Mouse (Mus musculus) CH12.LX (cell line): ENCODE data around the gene Stard7. TPM values are rescaled to one million over a fixed set of nuclear protein-coding genes. Genes with fewer than 3 reads are reported as not detected.

ENCODE experiments used
- DNase-seq: peaks from one replicate; pipeline ENCODE4 v3.0.0-alpha.2; 2013; ENCODE audit errors: extremely low read depth
- H3K27ac ChIP-seq: 2 replicates; pipeline ENCODE4 v1.5.1; 2012; ENCODE audit warnings: low read depth, mild to moderate bottlenecking, control low read depth, moderate library complexity; ENCODE audit not compliant: insufficient read depth
- H3K27me3 ChIP-seq: replicated peaks from 2 replicates; pipeline ENCODE3; 2012; ENCODE audit warnings: inconsistent platforms
- H3K36me3 ChIP-seq, 2 experiments: replicated peaks in 1 of 2; 2 replicates each; pipeline versions ENCODE3 to v1.6.1; 2012; ENCODE audit warnings: inconsistent platforms in 1 of 2, low read length in 1 of 2, mild to moderate bottlenecking in 1 of 2, mixed read lengths in 1 of 2, moderate library complexity in 1 of 2; ENCODE audit not compliant: control insufficient read depth in 1 of 2, insufficient read depth in 1 of 2
- H3K4me1 ChIP-seq, 2 experiments: 2 replicates each; pipeline ENCODE4 v1.6.1; 2012; ENCODE audit warnings: inconsistent platforms in 1 of 2, moderate library complexity in 1 of 2; ENCODE audit not compliant: insufficient read depth in 2 of 2, control insufficient read depth in 1 of 2
- H3K4me2 ChIP-seq: 2 replicates; pipeline ENCODE4 v1.6.1; 2012; ENCODE audit warnings: low read depth, mild to moderate bottlenecking, control low read depth; ENCODE audit not compliant: poor library complexity, insufficient read depth, severe bottlenecking
- H3K4me3 ChIP-seq, 3 experiments: fragments of 150-350 bp in 1 of 3; sonication (generic) in 1 of 3; replicated peaks in 1 of 3; 2 replicates each; pipeline versions ENCODE3 to v1.5.1; 2011 to 2012; ENCODE audit warnings: low read depth in 2 of 3, low read length in 2 of 3, mild to moderate bottlenecking in 2 of 3, moderate library complexity in 2 of 3, control low read depth in 1 of 3, improper control_type of control experiment in 1 of 3, inconsistent platforms in 1 of 3, mixed read lengths in 1 of 3; ENCODE audit not compliant: poor library complexity in 1 of 3
- H3K79me2 ChIP-seq: replicated peaks from 2 replicates; pipeline ENCODE4 v1.6.1; 2012; ENCODE audit warnings: mild to moderate bottlenecking, moderate library complexity; ENCODE audit not compliant: control insufficient read depth, poor library complexity, insufficient read depth, severe bottlenecking; ENCODE audit errors: extremely low read depth
- H3K9ac ChIP-seq: 2 replicates; pipeline ENCODE4 v1.6.1; 2012; ENCODE audit warnings: low read depth, mild to moderate bottlenecking, control low read depth, moderate library complexity; ENCODE audit not compliant: insufficient read depth
- H3K9me3 ChIP-seq: replicated peaks from 2 replicates; pipeline ENCODE3; 2012; ENCODE audit warnings: low read length, inconsistent platforms, mixed read lengths
- BHLHE40 ChIP-seq: IDR thresholded peaks from 2 replicates; pipeline ENCODE4 v1.6.1; 2011; ENCODE audit warnings: mild to moderate bottlenecking, low read depth, low read length, improper control_type of control experiment
- CHD2 ChIP-seq: IDR thresholded peaks from 2 replicates; pipeline ENCODE4 v1.6.1; 2011; ENCODE audit warnings: low read length, improper control_type of control experiment
- CTCF ChIP-seq, 2 experiments: IDR thresholded peaks in 1 of 2; conservative IDR thresholded peaks in 1 of 2; 2 replicates each; pipeline ENCODE4 v1.5.1; 2011 to 2012; ENCODE audit warnings: low read depth in 2 of 2, low read length in 2 of 2, improper control_type of control experiment in 1 of 2, inconsistent platforms in 1 of 2, mild to moderate bottlenecking in 1 of 2, moderate library complexity in 1 of 2
- EP300 ChIP-seq: IDR thresholded peaks from 2 replicates; pipeline ENCODE4 v1.6.1; 2011; ENCODE audit warnings: low read length, improper control_type of control experiment
- ETS1 ChIP-seq: conservative IDR thresholded peaks from 2 replicates; pipeline ENCODE4 v1.6.1; 2012; ENCODE audit warnings: low read depth, mild to moderate bottlenecking, inconsistent platforms, low read length, improper control_type of control experiment, moderate library complexity
- IRF4 ChIP-seq: IDR thresholded peaks from 2 replicates; pipeline ENCODE4 v1.6.1; 2014; ENCODE audit warnings: low read depth, mild to moderate bottlenecking, inconsistent platforms, low read length, improper control_type of control experiment
- JUN ChIP-seq: IDR thresholded peaks from 2 replicates; pipeline ENCODE4 v1.6.1; 2011; ENCODE audit warnings: low read depth, mild to moderate bottlenecking, low read length, improper control_type of control experiment, moderate library complexity; ENCODE audit not compliant: insufficient read depth
- MAFK ChIP-seq: IDR thresholded peaks from 2 replicates; pipeline ENCODE4 v1.6.1; 2011; ENCODE audit warnings: low read length, improper control_type of control experiment; ENCODE audit not compliant: insufficient replicate concordance
- MAX ChIP-seq: IDR thresholded peaks from 2 replicates; pipeline ENCODE4 v1.6.1; 2011; ENCODE audit warnings: low read length, improper control_type of control experiment
- MAZ ChIP-seq: IDR thresholded peaks from 2 replicates; pipeline ENCODE4 v1.6.1; 2012; ENCODE audit warnings: low read depth, mild to moderate bottlenecking, inconsistent platforms, low read length, improper control_type of control experiment, moderate library complexity
- MEF2A ChIP-seq: IDR thresholded peaks from 2 replicates; pipeline ENCODE4 v1.6.1; 2014; ENCODE audit warnings: low read depth, mild to moderate bottlenecking, inconsistent platforms, low read length, improper control_type of control experiment, borderline replicate concordance
- MXI1 ChIP-seq: IDR thresholded peaks from 2 replicates; pipeline ENCODE4 v1.6.1; 2011; ENCODE audit warnings: mild to moderate bottlenecking, low read depth, low read length, improper control_type of control experiment
- MYC ChIP-seq: IDR thresholded peaks from 2 replicates; pipeline ENCODE4 v1.6.1; 2011; ENCODE audit warnings: low read depth, mild to moderate bottlenecking, improper control_type of control experiment, low read length
- NELFE ChIP-seq: IDR thresholded peaks from 2 replicates; pipeline ENCODE4 v1.6.1; 2011; ENCODE audit warnings: low read depth, low read length, improper control_type of control experiment
- POLR2A ChIP-seq: IDR thresholded peaks from 2 replicates; pipeline ENCODE4 v1.6.1; 2011; ENCODE audit warnings: low read depth, mild to moderate bottlenecking, improper control_type of control experiment, low read length
- RAD21 ChIP-seq: IDR thresholded peaks from 2 replicates; pipeline ENCODE4 v1.6.1; 2011; ENCODE audit warnings: low read depth, mild to moderate bottlenecking, low read length, improper control_type of control experiment, moderate library complexity
- SIN3A ChIP-seq: IDR thresholded peaks from 2 replicates; pipeline ENCODE4 v1.6.1; 2012; ENCODE audit warnings: low read length, improper control_type of control experiment, inconsistent platforms
- SMC3 ChIP-seq: IDR thresholded peaks from 2 replicates; pipeline ENCODE4 v1.6.1; 2011; ENCODE audit warnings: low read depth, low read length, improper control_type of control experiment
- TBP ChIP-seq: conservative IDR thresholded peaks from 2 replicates; pipeline ENCODE4 v1.6.1; 2011; ENCODE audit warnings: low read depth, low read length, improper control_type of control experiment
- TCF12 ChIP-seq: IDR thresholded peaks from 2 replicates; pipeline ENCODE4 v1.6.1; 2014; ENCODE audit warnings: low read depth, mild to moderate bottlenecking, inconsistent platforms, low read length, improper control_type of control experiment
- UBTF ChIP-seq: IDR thresholded peaks from 2 replicates; pipeline ENCODE4 v1.6.1; 2012; ENCODE audit warnings: low read depth, mild to moderate bottlenecking, inconsistent platforms, low read length, improper control_type of control experiment, moderate library complexity
- USF1 ChIP-seq: IDR thresholded peaks from 2 replicates; pipeline ENCODE4 v1.6.1; 2014; ENCODE audit warnings: low read depth, mild to moderate bottlenecking, inconsistent platforms, low read length, improper control_type of control experiment
- ZC3H11A ChIP-seq: IDR thresholded peaks from 2 replicates; pipeline ENCODE4 v1.6.1; 2012; ENCODE audit warnings: low read depth, mild to moderate bottlenecking, inconsistent platforms, low read length, improper control_type of control experiment
- dilution Hi-C: fragments of 300-500 bp; cut with MboI; formaldehyde crosslinking; loops from 2 replicates; pipeline ENCODE4 v1.14.3; 2020; ENCODE audit warnings: low sequenced_read_pairs; ENCODE audit not compliant: extremely low pct_unique_long_range_greater_than_20kb, extremely low pct_ligation_motif_present
- in situ Hi-C: fragments of 300-500 bp; cut with MboI; formaldehyde crosslinking; loops from 3 replicates; pipeline ENCODE4 v1.14.3; 2019; ENCODE audit warnings: low sequenced_read_pairs, low pct_ligation_motif_present, low pct_unique_long_range_greater_than_20kb, mixed read lengths
- polyA plus RNA-seq: library from polyadenylated mRNA; unstranded; fragments of >175 nt; gene quantifications from 2 replicates; pipeline ENCODE4 v1.2.1, GENCODE M21; 2012; ENCODE audit warnings: low read depth; ENCODE audit not compliant: insufficient read length
- total RNA-seq, 2 experiments: library from RNA; depleted of rRNA; stranded (reverse); fragments of 300-350 nt in 1 of 2; fragments of >200 nt in 1 of 2; gene quantifications; 2 replicates each; pipeline ENCODE4 v1.2.3; 2012 to 2014

Gene Stard7
- total and polyA plus RNA-seq, 3 experiments: 69.0 to 122 (median 80.6) TPM

DNA sequence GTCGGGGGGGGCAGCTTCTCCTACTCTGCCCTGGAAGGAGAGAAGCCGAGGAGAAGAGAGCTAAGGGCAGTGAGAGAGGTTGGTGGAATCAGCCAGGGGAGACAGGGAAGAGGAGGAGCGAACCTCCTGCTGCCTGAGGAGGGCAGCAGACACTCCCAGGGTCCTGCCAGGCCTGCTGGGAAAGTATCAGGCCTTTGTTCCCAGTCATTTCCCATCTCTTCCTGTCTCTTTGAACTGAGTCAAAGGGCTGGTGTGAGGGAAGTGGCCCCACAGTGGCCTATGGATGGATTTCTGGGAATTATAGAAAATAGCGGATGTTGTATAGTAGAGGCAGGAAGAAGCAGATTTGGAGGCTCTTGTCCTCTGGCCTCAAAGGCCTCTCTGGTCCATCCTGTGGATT is 43.9 kb downstream of the Stard7 start:
- TF ChIP-seq RAD21 (peak; percentile 43), SIN3A (peak; percentile 9; the same call in 1 of the 2 replicates), EP300 (no peak), CTCF (conservative IDR thresholded peaks at IDR 0.05 in 1 of 2, IDR thresholded peaks at IDR 0.05 in 1 of 2; ENCODE audit: low read depth in 2 of 2, low read length in 2 of 2) (peak in 1 of 2 experiments; percentile 60; a peak in 2 of 4 replicates), POLR2A (no peak), SMC3 (peak; percentile 53), ZC3H11A (no peak), IRF4 (0 out of 2 replicates have a peak, but pooled peaks have one; percentile 24)
- in situ Hi-C loops (no loop called here), dilution Hi-C loops (no loop called here)
- Histone ChIP-seq H3K4me3 (peak overlapping the region in 1 of 3 experiments; percentile 3), H3K4me1 (peaks cover 30 to 62% of the 10 kb centered on the region in 2 experiments), H3K27ac (peak overlapping the region; percentile 52), H3K27me3 (no peaks in the 10 kb centered on the region), H3K79me2 (no peaks in the 10 kb centered on the region), H3K9me3 (peaks cover 6% of the 10 kb centered on the region), H3K36me3 (no peaks in the 10 kb centered on the region), H3K9ac (peak overlapping the region; percentile 47), H3K4me2 (no peak overlapping the region)
- no peak for DNase-seq

DNA sequence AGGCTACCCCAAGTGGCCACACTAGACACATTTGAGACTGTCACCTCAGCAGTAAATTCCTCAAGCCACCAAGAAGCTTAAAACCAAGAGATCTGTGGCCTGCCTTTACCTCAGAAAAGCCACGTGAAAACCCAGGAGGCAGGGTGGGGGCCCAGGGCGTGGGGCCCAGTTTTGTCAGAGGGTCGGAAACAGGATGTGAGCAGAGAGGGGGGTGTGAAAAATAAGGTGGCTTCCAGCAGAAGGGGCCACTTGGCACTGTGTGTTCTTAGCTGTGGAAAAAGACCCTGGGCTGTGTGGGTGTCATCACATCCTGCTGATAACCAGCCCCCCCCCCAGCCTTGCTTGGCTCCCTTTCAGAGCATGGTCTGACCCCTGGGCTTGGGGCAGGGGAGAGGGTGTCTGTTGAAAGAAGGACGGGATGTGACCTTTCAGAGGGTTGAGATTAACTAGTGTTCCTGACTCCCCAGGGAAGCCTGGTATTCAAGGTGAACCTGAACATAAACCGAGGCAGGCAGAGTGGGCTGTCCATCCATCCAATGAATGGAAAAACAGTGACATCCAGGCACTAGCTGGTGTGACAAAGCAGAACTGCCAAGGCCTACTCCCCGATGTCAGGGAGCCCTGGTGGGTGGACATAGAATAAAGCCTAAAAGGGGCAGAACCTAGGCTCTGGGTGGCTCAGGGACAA is 44.6 kb downstream of the Stard7 start:
- peak overlapping the region; percentile 52 for H3K27ac ChIP-seq
- peaks cover 6% of the 10 kb centered on the region for H3K9me3 ChIP-seq
- dilution Hi-C loops (no loop called here), in situ Hi-C loops (no loop called here)
- no peaks in the 10 kb centered on the region for H3K79me2 ChIP-seq
- peak; percentile 81 for DNase-seq
- H3K36me3 ChIP-seq: no peaks in the 10 kb centered on the region
- peak overlapping the region; percentile 47 for H3K9ac ChIP-seq
- H3K4me1 ChIP-seq: peaks cover 27 to 64% of the 10 kb centered on the region in 2 experiments
- no peak overlapping the region for H3K4me3 ChIP-seq
- no peak overlapping the region for H3K4me2 ChIP-seq
- TF ChIP-seq MYC: peak; percentile 58; the same call in 1 of the 2 replicates
- peak; percentile 74; the same call in 1 of the 2 replicates for TF ChIP-seq MXI1
- TF ChIP-seq EP300: peak; percentile 85
- peak; percentile 87 for TF ChIP-seq ETS1
- TF ChIP-seq POLR2A: 0 out of 2 replicates have a peak, but pooled peaks have one; percentile 19
- peak; percentile 58; the same call in 1 of the 2 replicates for TF ChIP-seq CHD2
- no peak for TF ChIP-seq UBTF
- no peak for TF ChIP-seq NELFE
- TF ChIP-seq MEF2A: peak; percentile 79
- peak; percentile 90 for TF ChIP-seq BHLHE40
- 0 out of 2 replicates have a peak, but pooled peaks have one; percentile 31 for TF ChIP-seq TBP
- peak; percentile 77 for TF ChIP-seq MAFK
- peak; percentile 76 for TF ChIP-seq TCF12
- TF ChIP-seq MAZ: peak; percentile 96
- no peak for TF ChIP-seq JUN
- peak; percentile 68; the same call in 1 of the 2 replicates for TF ChIP-seq MAX
- TF ChIP-seq IRF4: peak; percentile 91
- TF ChIP-seq USF1: no peak
- H3K27me3 ChIP-seq: no peaks in the 10 kb centered on the region
